Mouse (Mus musculus): ENCODE results near the gene Mars.

Mars gene

GRCm38 (mm10) chr10:127261706-127262547 lies 49.7 kb downstream of the Mars start:
- peak; percentile 57 to 69 for DNase-seq

DNA sequence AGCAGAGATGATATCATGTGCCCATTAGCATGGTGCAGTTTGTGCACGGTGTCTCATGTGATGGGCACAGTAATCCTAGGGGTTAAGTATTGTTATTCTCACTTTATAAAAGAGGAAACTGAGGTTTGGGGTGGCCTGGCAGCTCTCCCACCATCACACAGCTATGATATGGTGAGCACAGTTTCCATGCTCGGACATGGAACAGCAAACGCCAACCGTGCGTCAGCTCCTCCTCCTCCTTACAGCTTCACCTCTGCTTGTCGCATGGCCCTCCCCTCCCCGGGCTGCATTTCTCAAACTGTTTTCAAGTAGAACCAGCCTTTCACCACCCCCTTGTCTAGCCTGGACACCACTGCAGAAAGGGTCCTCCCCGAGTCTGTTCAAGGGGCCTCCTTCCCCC lies 53.1 kb downstream of the Mars start:
- no peak for DNase-seq

DNA sequence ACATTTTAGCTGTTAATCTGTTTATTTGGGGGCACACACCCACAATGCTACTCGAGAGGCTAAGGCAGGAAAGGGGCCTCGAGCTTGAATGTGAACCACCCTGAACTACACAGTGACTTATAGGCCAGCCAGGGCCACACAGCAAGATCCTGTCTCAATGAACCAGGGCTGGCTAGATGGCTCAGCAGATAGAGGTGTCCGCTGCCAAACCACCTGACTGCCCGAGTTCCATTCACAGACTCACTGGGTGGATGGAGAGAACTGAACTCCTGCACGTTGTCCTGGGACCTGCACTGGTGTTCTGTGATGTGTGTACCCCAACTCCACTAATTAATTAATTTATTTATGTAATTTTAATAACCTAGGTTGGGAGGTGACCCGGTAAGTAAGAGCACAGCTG lies 53.8 kb downstream of the Mars start:
- no peak for DNase-seq

- DNase-seq: peak; percentile 74 to 81
Measured at GRCm38 (mm10) chr10:127255625-127256345, 55.8 kb downstream of the Mars start.

DNA sequence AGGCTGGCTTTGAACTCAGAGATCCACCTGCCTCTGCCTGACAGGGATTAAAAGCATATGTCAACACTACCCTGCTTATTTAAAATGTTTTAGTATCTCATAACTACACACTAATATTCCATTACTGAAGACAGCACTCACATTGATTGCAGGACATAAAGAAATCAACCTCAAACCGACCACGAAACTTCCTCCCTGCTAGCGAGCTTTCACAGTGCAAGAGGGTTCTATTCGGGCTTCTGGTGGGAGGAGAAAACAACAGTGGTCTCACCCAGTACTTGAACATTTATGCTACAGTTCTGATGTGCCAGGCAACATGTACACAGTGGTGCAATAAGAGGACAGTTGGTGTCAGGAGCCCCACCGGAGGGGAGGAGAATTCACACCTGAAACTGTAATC lies 60.8 kb downstream of the Mars start:
- no peak for DNase-seq

Measured in cerebellum, postnatal 10 days (tissue).